Mouse (Mus musculus) lung, embryonic 16.5 days (tissue): ENCODE measurements around the gene Nubpl. TPM values are rescaled to one million over a fixed set of nuclear protein-coding genes. Genes with fewer than 3 reads are reported as not detected.

ENCODE experiments used
- ATAC-seq: fragments of 200-750 bp; cut with Nextera tagmentation; 2 replicates; pipeline ENCODE4 v1.8.0; 2017; ENCODE audit warnings: low read depth, mild to moderate bottlenecking, moderate library complexity
- H3K27ac ChIP-seq: fragments of 300-500 bp; sonication (generic); 2 replicates; pipeline ENCODE4 v1.5.1; 2014; ENCODE audit warnings: mild to moderate bottlenecking, control low read depth, low read length
- H3K27me3 ChIP-seq: fragments of 300-500 bp; sonication (generic); 2 replicates; pipeline ENCODE4 v1.6.1; 2014; ENCODE audit warnings: low read depth, low read length, mixed read lengths; ENCODE audit not compliant: control insufficient read depth, insufficient read depth
- H3K36me3 ChIP-seq: fragments of 300-500 bp; sonication (generic); 2 replicates; pipeline ENCODE4 v1.6.1; 2014; ENCODE audit warnings: low read length; ENCODE audit not compliant: control insufficient read depth, insufficient read depth
- H3K4me1 ChIP-seq: fragments of 300-500 bp; sonication (generic); replicated peaks from 2 replicates; pipeline ENCODE4 v1.6.1; 2014; ENCODE audit warnings: low read length, mixed read lengths; ENCODE audit not compliant: control insufficient read depth, insufficient read depth
- H3K4me2 ChIP-seq: fragments of 300-500 bp; sonication (generic); 2 replicates; pipeline ENCODE4 v1.6.1; 2014; ENCODE audit warnings: low read depth, low read length, control low read depth
- H3K4me3 ChIP-seq: fragments of 300-500 bp; sonication (generic); 2 replicates; pipeline ENCODE4 v1.5.1; 2014; ENCODE audit warnings: mild to moderate bottlenecking, low read length, control low read depth
- H3K9ac ChIP-seq: fragments of 300-500 bp; sonication (generic); 2 replicates; pipeline ENCODE4 v1.6.1; 2014; ENCODE audit warnings: low read length, control low read depth
- H3K9me3 ChIP-seq: fragments of 300-500 bp; sonication (generic); 2 replicates; pipeline ENCODE4 v1.6.1; 2016; ENCODE audit warnings: low read length; ENCODE audit not compliant: control insufficient read depth
- WGBS: fragments of 180-500 bp; shearing (Covaris S2); extraction: QIAGEN DNeasy Blood & Tissue Kit; methylation state at CpG from one replicate; pipeline ENCODE4 v1.1.7; 2014; 5-methylcytosine and 5-hydroxymethylcytosine counted together
- polyA plus RNA-seq: library from polyadenylated mRNA; unstranded; fragments of >200 nt; fragmentation: Nextera tagmentation; extraction: Ambion mirVana; gene quantifications from 2 replicates; pipeline ENCODE4 v1.2.1, GENCODE M21; 2015

Gene Nubpl
- polyA plus RNA-seq, 1 experiment from 2014 or later: 11.3 TPM

- Histone ChIP-seq H3K27me3 (no peaks in the 10 kb centered on the region), H3K4me1 (no peaks in the 10 kb centered on the region), H3K4me2 (no peak overlapping the region), H3K36me3 (no peaks in the 10 kb centered on the region), H3K4me3 (no peak overlapping the region), H3K27ac (no peak overlapping the region), H3K9me3 (no peaks in the 10 kb centered on the region), H3K9ac (no peak overlapping the region)
- WGBS: 74% methylated on average over 4 of the region's 4 CpGs
- ATAC-seq: no peak
Observed at GRCm38 (mm10) chr12:52328488-52328887, 231.0 kb downstream of the Nubpl start.

- no peak for ATAC-seq
- Histone ChIP-seq H3K4me3 (no peak overlapping the region), H3K4me1 (no peaks in the 10 kb centered on the region), H3K9ac (no peak overlapping the region), H3K27ac (no peak overlapping the region), H3K36me3 (no peaks in the 10 kb centered on the region), H3K9me3 (no peaks in the 10 kb centered on the region), H3K4me2 (no peak overlapping the region), H3K27me3 (no peaks in the 10 kb centered on the region)
- 89% methylated on average over 11 of the region's 11 CpGs for WGBS
Observed at GRCm38 (mm10) chr12:52335142-52335765, 237.7 kb downstream of the Nubpl start.

- Histone ChIP-seq H3K4me2 (no peak overlapping the region), H3K9me3 (no peaks in the 10 kb centered on the region), H3K9ac (no peak overlapping the region), H3K36me3 (no peaks in the 10 kb centered on the region), H3K4me1 (no peaks in the 10 kb centered on the region), H3K4me3 (no peak overlapping the region), H3K27me3 (no peaks in the 10 kb centered on the region), H3K27ac (no peak overlapping the region)
- no peak for ATAC-seq
- WGBS: 53% methylated on average over 2 of the region's 2 CpGs
Observed at GRCm38 (mm10) chr12:52338136-52338753, 240.7 kb downstream of the Nubpl start.

- peak; percentile 68 for ATAC-seq
- Histone ChIP-seq H3K36me3 (no peaks in the 10 kb centered on the region), H3K27me3 (no peaks in the 10 kb centered on the region), H3K9me3 (no peaks in the 10 kb centered on the region), H3K4me1 (no peaks in the 10 kb centered on the region), H3K9ac (no peak overlapping the region), H3K27ac (no peak overlapping the region), H3K4me3 (no peak overlapping the region), H3K4me2 (no peak overlapping the region)
- 45% methylated on average over 5 of the region's 5 CpGs for WGBS
Observed at GRCm38 (mm10) chr12:52346611-52347010, 249.1 kb downstream of the Nubpl start.

- H3K9ac ChIP-seq: no peak overlapping the region
- 76% methylated on average over 3 of the region's 3 CpGs for WGBS
- H3K27me3 ChIP-seq: no peaks in the 10 kb centered on the region
- no peak for ATAC-seq
- no peaks in the 10 kb centered on the region for H3K4me1 ChIP-seq
- no peaks in the 10 kb centered on the region for H3K9me3 ChIP-seq
- no peak overlapping the region for H3K4me3 ChIP-seq
- no peak overlapping the region for H3K4me2 ChIP-seq
- H3K27ac ChIP-seq: no peak overlapping the region
- H3K36me3 ChIP-seq: no peaks in the 10 kb centered on the region
Observed at GRCm38 (mm10) chr12:52350276-52350675, 252.7 kb downstream of the Nubpl start.

- no peak for ATAC-seq
- H3K9me3 ChIP-seq: no peaks in the 10 kb centered on the region
Observed at GRCm38 (mm10) chr12:52359484-52359883, 261.9 kb downstream of the Nubpl start.

GRCm38 (mm10) chr12:52360136-52360535 is 262.6 kb downstream of the Nubpl start:
- ATAC-seq: no peak
- no peak overlapping the region for H3K27ac ChIP-seq
- no peaks in the 10 kb centered on the region for H3K36me3 ChIP-seq
- no peak overlapping the region for H3K9ac ChIP-seq
- WGBS: 62% methylated on average over 3 of the region's 3 CpGs
- H3K4me1 ChIP-seq: peaks cover 2% of the 10 kb centered on the region; the same call in 1 of the 2 replicates
- H3K4me3 ChIP-seq: no peak overlapping the region
- no peaks in the 10 kb centered on the region for H3K27me3 ChIP-seq
- no peak overlapping the region for H3K4me2 ChIP-seq
- no peaks in the 10 kb centered on the region for H3K9me3 ChIP-seq

More at GRCm38 (mm10) chr12:52359484-52359883, 261.9 kb downstream of the Nubpl start:
- Histone ChIP-seq H3K27ac (no peak overlapping the region), H3K9ac (no peak overlapping the region), H3K36me3 (no peaks in the 10 kb centered on the region), H3K4me3 (no peak overlapping the region), H3K4me1 (peaks cover 2% of the 10 kb centered on the region; the same call in 1 of the 2 replicates), H3K27me3 (no peaks in the 10 kb centered on the region), H3K4me2 (no peak overlapping the region)
- WGBS: 29% methylated on average over 10 of the region's 10 CpGs

GRCm38 (mm10) chr12:52361198-52361597 is 263.7 kb downstream of the Nubpl start:
- Histone ChIP-seq H3K9me3 (no peaks in the 10 kb centered on the region), H3K4me1 (peaks cover 2% of the 10 kb centered on the region; the same call in 1 of the 2 replicates), H3K4me3 (no peak overlapping the region), H3K27me3 (no peaks in the 10 kb centered on the region), H3K27ac (no peak overlapping the region; the same call in 1 of the 2 replicates), H3K9ac (no peak overlapping the region), H3K36me3 (no peaks in the 10 kb centered on the region), H3K4me2 (no peak overlapping the region)
- ATAC-seq: peak; percentile 70
- WGBS: 66% methylated on average over 6 of the region's 6 CpGs
